Mouse (Mus musculus) E14TG2a.4 (cell line): ENCODE data around the gene AI464131.

Experiments
- CTCF ChIP-seq: conservative IDR thresholded peaks from 2 replicates; pipeline ENCODE4 v1.5.1; 2014; ENCODE audit warnings: low read length
- NANOG ChIP-seq: IDR thresholded peaks from 2 replicates; pipeline ENCODE4 v1.6.1; 2014; ENCODE audit warnings: borderline replicate concordance, low read length, mixed read lengths
- POU5F1 ChIP-seq: IDR thresholded peaks from 2 replicates; pipeline ENCODE4 v1.6.1; 2014; ENCODE audit warnings: low read length, borderline replicate concordance

GRCm38 (mm10) chr4:41552529-41552928 lies 49.7 kb upstream of the AI464131 start:
- TF ChIP-seq CTCF (peak; percentile 72), NANOG (no peak), POU5F1 (no peak)
